Mouse (Mus musculus): Measurements from ENCODE around the gene Snx6. TPM values are rescaled to one million over a fixed set of nuclear protein-coding genes. Genes with fewer than 3 reads are reported as not detected.

Gene Snx6
- polyA plus RNA-seq, 1 experiment from 2014 or later, result 115 TPM

Other genes with a start within 250 kb of the Snx6 start
- gene Sptssa, start 139.1 kb downstream of the Snx6 start, polyA plus RNA-seq (2014; fragmentation: Nextera tagmentation; extraction: Ambion mirVana), result 95.8 and 99.8 TPM in 2 replicates
- 59.9 and 68.4 TPM in 2 replicates for gene Eapp, start 99.8 kb downstream of the Snx6 start, polyA plus RNA-seq (2014; fragmentation: Nextera tagmentation; extraction: Ambion mirVana)
- gene Cfl2, start 67.2 kb upstream of the Snx6 start, polyA plus RNA-seq (2014; fragmentation: Nextera tagmentation; extraction: Ambion mirVana), result 87.3 TPM in 2 replicates
- gene Gm20403, start 190.8 kb upstream of the Snx6 start, polyA plus RNA-seq (2014; fragmentation: Nextera tagmentation; extraction: Ambion mirVana), result not detected in 2 replicates
- 46.4 and 49.1 TPM in 2 replicates for gene Baz1a, start 218.6 kb upstream of the Snx6 start, polyA plus RNA-seq (2014; fragmentation: Nextera tagmentation; extraction: Ambion mirVana)

Measured in liver, embryonic 11.5 days (tissue).